Mouse (Mus musculus): Measurements from ENCODE around the gene Lepr. TPM values are rescaled to one million over a fixed set of nuclear protein-coding genes. Genes with fewer than 3 reads are reported as not detected.

Lepr gene
- polyA plus RNA-seq, 1 experiment from 2014 or later, result 0.50 TPM

DNA sequence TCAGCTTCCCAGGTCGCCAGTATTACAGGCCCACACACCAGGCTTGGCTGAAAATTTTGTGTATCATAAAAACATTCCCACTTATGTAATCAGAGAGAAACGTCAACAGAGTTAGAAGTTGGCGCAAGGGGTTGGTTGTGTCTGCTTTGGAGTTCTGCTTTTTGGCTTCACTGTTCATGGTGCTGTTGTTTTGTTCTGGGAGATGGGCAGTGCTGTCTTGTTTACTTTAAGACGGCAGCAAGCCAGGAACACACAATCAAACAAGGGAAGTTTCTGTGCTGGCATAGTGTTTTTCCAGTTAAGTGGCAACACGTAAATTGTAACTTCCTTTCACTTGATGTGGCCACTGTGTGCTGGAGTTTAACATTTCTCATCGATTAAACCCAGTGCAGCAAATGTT is 22.7 kb upstream of the Lepr start:
- no peak overlapping the region for H3K9ac ChIP-seq
- ATAC-seq (ENCODE audit: low read depth) (no peak), DNase-seq (no peak)
- H3K9me3 ChIP-seq (replicated peaks), result no peaks in the 10 kb centered on the region
- H3K4me1 ChIP-seq (replicated peaks), result no peaks in the 10 kb centered on the region
- H3K36me3 ChIP-seq, result no peaks in the 10 kb centered on the region
- WGBS (ENCODE audit: insufficient replicate concordance), result 43% methylated on average over 6 of the region's 6 CpGs
- H3K4me2 ChIP-seq, result no peak overlapping the region
- no peak overlapping the region for H3K4me3 ChIP-seq (replicated peaks)
- no peaks in the 10 kb centered on the region for H3K27me3 ChIP-seq
- no peak overlapping the region for H3K27ac ChIP-seq

DNA sequence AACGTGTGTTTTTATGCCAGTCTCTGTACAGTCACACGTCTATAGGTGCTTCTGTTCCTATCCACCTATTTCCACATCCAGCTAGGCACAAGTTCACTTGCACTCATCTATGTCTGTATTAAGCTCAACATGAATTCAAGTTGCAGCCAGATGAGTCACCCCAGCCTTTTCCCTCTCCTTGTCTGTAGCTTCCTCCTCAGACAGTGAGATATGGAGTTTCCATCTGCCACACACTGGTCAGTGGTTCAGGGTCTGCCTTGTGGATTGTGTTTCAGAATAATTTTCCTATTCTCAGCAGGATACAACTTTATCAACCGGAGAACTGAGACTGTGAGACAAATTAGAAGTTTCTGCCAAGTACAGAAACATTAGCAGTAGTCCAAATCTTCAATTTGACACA is 20.0 kb upstream of the Lepr start:
- DNase-seq (no peak), ATAC-seq (ENCODE audit: low read depth) (no peak)
- Histone ChIP-seq H3K9ac (no peak overlapping the region), H3K4me2 (no peak overlapping the region), H3K27me3 (no peaks in the 10 kb centered on the region), H3K9me3 (replicated peaks) (no peaks in the 10 kb centered on the region), H3K4me3 (replicated peaks) (no peak overlapping the region), H3K4me1 (replicated peaks) (no peaks in the 10 kb centered on the region), H3K36me3 (no peaks in the 10 kb centered on the region), H3K27ac (no peak overlapping the region)
- 55% methylated on average over 3 of the region's 3 CpGs for WGBS (ENCODE audit: insufficient replicate concordance)

DNA sequence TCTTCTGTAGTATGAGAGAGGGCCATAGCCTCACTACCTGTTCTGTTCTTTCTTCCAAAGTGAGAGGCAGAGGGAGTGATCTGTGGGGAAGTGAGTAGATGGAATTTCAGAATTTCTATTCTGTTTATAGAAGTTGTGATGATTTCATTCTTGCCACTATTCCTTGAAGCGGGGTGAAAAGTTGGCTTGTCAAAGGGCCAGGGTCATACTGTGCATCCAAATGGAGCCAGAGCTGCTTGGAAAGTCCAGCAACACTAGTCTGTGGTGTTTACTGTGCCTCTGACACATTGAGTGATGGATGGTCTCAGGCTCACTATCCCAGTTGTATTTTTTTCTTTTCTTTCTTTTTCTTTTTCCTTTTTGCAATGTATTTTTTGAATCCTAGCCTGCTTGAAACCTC is 17.8 kb upstream of the Lepr start:
- Histone ChIP-seq H3K27me3 (no peaks in the 10 kb centered on the region), H3K4me1 (replicated peaks) (no peaks in the 10 kb centered on the region), H3K9ac (no peak overlapping the region), H3K4me2 (no peak overlapping the region), H3K9me3 (replicated peaks) (no peaks in the 10 kb centered on the region), H3K4me3 (replicated peaks) (no peak overlapping the region), H3K27ac (no peak overlapping the region), H3K36me3 (no peaks in the 10 kb centered on the region)
- DNase-seq (no peak), ATAC-seq (ENCODE audit: low read depth) (no peak)
- WGBS (ENCODE audit: insufficient replicate concordance), result 68% methylated on average over 1 of the region's 1 CpGs

DNA sequence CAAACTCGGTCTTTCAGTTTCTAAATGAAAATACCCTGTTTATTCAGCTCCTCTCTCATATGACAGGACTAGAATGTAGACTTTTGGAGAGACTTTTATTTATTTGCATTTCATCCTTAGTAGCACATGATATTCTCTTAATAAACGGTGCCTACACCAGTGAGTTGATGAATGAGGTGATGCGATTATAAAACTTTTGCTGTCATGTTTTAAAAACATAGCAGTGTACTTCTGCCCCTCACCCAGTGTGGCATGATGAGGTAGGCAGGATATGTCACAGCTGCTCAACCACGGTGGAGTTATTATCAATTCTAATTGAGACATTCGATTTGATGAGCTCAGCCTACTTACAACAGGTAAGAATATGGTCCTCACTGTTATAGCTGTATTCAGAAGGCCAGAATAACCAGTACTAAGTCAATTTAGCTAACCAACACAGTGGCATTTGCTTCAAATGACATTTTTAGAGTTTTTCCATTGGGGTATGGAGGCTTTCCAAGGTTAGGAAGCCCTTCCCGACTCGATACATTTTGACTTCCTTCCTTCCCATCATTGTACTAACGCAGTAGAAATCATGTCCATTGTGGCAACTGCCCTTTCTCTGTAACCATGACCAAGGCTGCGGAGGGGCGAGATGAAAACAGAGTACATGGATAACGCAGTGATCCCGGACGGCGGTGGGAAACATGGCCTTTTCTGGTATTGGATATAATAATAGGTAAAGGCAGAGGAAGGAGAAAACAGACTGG is 16.1 kb upstream of the Lepr start:
- no peaks in the 10 kb centered on the region for H3K36me3 ChIP-seq

DNA sequence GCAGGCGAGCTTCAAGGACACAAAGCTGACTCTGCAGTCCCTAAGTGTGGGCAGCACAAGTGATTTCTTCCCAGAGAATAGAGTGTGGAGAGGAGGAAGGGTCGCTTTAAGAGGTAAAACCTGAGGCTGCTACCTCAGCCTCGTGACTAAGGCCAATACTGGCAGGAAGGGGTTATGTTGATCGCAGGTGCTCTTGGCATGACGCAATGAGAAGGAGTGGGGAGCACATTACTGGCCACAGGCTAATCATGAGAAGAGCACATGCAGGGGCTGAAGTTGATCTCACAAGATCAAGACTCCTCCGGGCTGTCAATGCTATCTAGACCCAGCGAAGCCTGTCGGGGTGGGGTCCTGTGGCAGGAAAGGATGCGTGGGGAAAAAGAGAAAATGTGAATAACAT is 11.9 kb upstream of the Lepr start:
- no peak overlapping the region for H3K27ac ChIP-seq
- ATAC-seq (ENCODE audit: low read depth) (no peak), DNase-seq (no peak)
- H3K9me3 ChIP-seq (replicated peaks), result no peaks in the 10 kb centered on the region
- no peaks in the 10 kb centered on the region for H3K27me3 ChIP-seq
- H3K9ac ChIP-seq, result no peak overlapping the region
- no peak overlapping the region for H3K4me3 ChIP-seq (replicated peaks)
- no peaks in the 10 kb centered on the region for H3K36me3 ChIP-seq
- H3K4me1 ChIP-seq (replicated peaks), result no peaks in the 10 kb centered on the region
- WGBS (ENCODE audit: insufficient replicate concordance), result 66% methylated on average over 9 of the region's 9 CpGs
- no peak overlapping the region for H3K4me2 ChIP-seq

More for the DNA sequence above, 16.1 kb upstream of the Lepr start:
- 74% methylated on average over 14 of the region's 14 CpGs for WGBS (ENCODE audit: insufficient replicate concordance)
- no peak overlapping the region for H3K27ac ChIP-seq
- H3K4me3 ChIP-seq (replicated peaks), result no peak overlapping the region
- no peak overlapping the region for H3K9ac ChIP-seq
- DNase-seq, result no peak
- ATAC-seq (ENCODE audit: low read depth), result no peak
- H3K27me3 ChIP-seq, result no peaks in the 10 kb centered on the region
- H3K4me2 ChIP-seq, result no peak overlapping the region
- H3K4me1 ChIP-seq (replicated peaks), result no peaks in the 10 kb centered on the region
- H3K9me3 ChIP-seq (replicated peaks), result no peaks in the 10 kb centered on the region

DNA sequence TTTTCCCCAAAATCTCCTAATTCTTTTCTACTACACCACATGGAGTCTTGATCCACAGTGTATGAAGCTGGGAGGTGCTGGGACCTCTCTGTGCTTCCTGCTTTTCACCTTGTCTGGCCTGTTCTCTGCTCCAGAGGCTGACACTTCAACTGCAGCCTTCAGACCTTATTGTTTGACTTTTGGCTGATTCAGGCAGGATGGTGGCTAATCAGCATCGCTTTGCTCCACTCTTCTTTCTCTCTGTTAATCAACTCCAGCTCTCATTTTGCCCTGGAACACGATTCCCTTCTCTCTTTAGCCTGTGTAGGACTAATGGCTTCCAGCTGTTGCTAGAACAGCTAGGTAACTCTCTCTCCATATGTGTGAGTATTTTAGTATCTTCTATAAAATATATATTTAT is 10.0 kb upstream of the Lepr start:
- Histone ChIP-seq H3K9me3 (replicated peaks) (no peaks in the 10 kb centered on the region), H3K36me3 (no peaks in the 10 kb centered on the region), H3K9ac (no peak overlapping the region), H3K27me3 (no peaks in the 10 kb centered on the region), H3K4me3 (replicated peaks) (no peak overlapping the region), H3K4me2 (no peak overlapping the region), H3K4me1 (replicated peaks) (no peaks in the 10 kb centered on the region), H3K27ac (no peak overlapping the region)
- DNase-seq (no peak), ATAC-seq (ENCODE audit: low read depth) (no peak)
- 56% methylated on average over 2 of the region's 2 CpGs for WGBS (ENCODE audit: insufficient replicate concordance)

DNA sequence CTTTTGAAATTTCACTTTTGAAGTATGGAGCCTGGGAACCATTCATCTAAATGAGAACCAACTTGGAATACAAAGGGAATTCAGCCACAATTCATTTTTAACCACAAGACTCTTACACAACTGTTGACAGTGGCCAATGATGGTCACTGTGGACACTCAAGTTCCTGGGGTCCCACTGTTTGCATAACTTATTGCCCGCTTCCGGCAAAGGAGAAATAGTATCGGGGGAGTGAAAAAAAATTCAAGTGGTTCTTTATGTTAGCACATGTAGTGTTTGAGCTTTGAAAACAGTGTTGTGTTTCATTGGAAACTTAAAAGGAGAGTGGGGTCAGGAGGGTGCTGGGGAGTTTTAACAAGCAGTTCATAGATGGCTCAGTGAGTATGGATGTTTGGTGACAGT is 9.3 kb upstream of the Lepr start:
- 66% methylated on average over 3 of the region's 3 CpGs for WGBS (ENCODE audit: insufficient replicate concordance)

DNA sequence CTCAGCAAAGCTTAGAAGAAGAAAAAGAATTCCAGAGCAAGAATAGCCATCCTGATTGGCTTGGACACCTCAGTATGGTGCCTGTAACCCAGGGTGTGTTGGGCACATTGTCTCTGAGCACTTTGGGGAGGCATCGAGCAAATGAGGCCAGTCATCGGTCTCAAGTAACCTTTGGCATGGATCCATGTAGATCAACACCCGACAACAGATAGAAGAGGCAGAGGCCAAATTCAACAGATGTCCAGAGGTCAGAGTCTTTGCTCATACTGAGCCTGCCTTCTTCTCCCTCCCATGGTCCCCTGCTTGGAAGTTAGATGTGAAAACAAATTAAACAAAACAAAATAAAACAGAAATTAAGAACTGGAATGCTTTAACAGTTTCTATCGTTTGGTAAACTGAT is 6.8 kb upstream of the Lepr start:
- Histone ChIP-seq H3K4me2 (no peak overlapping the region), H3K36me3 (no peaks in the 10 kb centered on the region), H3K27ac (no peak overlapping the region), H3K9ac (no peak overlapping the region), H3K4me1 (replicated peaks) (no peaks in the 10 kb centered on the region), H3K9me3 (replicated peaks) (no peaks in the 10 kb centered on the region), H3K4me3 (replicated peaks) (no peak overlapping the region), H3K27me3 (no peaks in the 10 kb centered on the region)
- DNase-seq, result no peak
- 66% methylated on average over 4 of the region's 4 CpGs for WGBS (ENCODE audit: insufficient replicate concordance)
- no peak for ATAC-seq (ENCODE audit: low read depth)

More for the DNA sequence above, 9.3 kb upstream of the Lepr start:
- Histone ChIP-seq H3K27ac (no peak overlapping the region), H3K4me1 (replicated peaks) (no peaks in the 10 kb centered on the region), H3K9ac (no peak overlapping the region), H3K36me3 (no peaks in the 10 kb centered on the region), H3K27me3 (no peaks in the 10 kb centered on the region), H3K9me3 (replicated peaks) (no peaks in the 10 kb centered on the region), H3K4me2 (no peak overlapping the region), H3K4me3 (replicated peaks) (no peak overlapping the region)
- ATAC-seq (ENCODE audit: low read depth) (no peak), DNase-seq (no peak)

DNA sequence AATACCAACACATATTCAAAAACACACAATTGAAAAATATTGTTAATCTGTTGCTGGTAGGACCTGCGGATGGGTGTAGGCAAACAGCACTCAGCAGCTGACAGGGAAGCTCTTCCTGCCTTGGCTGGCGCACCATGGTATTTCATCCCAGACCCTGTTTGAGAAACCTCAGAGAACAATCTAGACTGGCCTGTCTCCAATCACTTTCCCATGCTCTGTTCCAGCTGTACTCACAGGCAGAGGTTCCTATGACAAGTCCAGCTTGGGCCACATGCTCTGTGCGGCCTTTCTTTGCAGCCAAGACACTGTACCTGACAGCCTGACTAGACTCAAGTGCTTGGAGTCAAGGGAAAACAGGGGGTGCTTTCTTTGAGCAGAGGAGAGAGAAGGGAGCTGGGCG is 6.1 kb upstream of the Lepr start:
- DNase-seq, result no peak
- Histone ChIP-seq H3K4me1 (replicated peaks) (no peaks in the 10 kb centered on the region), H3K27me3 (no peaks in the 10 kb centered on the region; the same call in 1 of the 2 replicates), H3K4me2 (no peak overlapping the region), H3K27ac (no peak overlapping the region), H3K36me3 (no peaks in the 10 kb centered on the region), H3K9me3 (replicated peaks) (no peaks in the 10 kb centered on the region), H3K4me3 (replicated peaks) (no peak overlapping the region), H3K9ac (no peak overlapping the region)
- ATAC-seq (ENCODE audit: low read depth), result no peak
- WGBS (ENCODE audit: insufficient replicate concordance), result 62% methylated on average over 4 of the region's 4 CpGs

DNA sequence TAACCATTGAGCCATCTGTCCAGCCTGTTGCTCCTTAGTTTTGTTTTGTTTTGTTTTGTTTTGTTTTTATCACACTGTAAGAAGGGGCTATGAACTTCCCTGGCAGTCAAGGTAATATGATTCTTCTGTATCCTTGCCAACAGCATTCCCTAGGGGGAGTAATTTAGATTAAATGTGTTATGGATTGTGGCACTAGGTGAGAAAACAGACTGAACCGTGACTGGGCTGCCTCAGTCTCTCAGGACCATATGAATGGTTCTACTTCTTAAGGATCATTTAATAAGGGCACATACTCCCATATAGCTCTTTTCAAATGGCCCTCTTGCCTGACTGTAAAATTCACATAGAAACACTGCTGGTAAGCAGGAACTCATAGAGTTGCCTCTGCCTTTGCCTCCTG is 4.6 kb upstream of the Lepr start:
- Histone ChIP-seq H3K4me3 (replicated peaks) (no peak overlapping the region), H3K27me3 (peaks cover 14% of the 10 kb centered on the region), H3K4me1 (replicated peaks) (no peaks in the 10 kb centered on the region), H3K9ac (no peak overlapping the region), H3K4me2 (no peak overlapping the region), H3K36me3 (no peaks in the 10 kb centered on the region), H3K9me3 (replicated peaks) (no peaks in the 10 kb centered on the region), H3K27ac (no peak overlapping the region)
- ATAC-seq (ENCODE audit: low read depth), result no peak
- 33% methylated on average over 1 of the region's 1 CpGs for WGBS (ENCODE audit: insufficient replicate concordance)
- DNase-seq, result no peak

DNA sequence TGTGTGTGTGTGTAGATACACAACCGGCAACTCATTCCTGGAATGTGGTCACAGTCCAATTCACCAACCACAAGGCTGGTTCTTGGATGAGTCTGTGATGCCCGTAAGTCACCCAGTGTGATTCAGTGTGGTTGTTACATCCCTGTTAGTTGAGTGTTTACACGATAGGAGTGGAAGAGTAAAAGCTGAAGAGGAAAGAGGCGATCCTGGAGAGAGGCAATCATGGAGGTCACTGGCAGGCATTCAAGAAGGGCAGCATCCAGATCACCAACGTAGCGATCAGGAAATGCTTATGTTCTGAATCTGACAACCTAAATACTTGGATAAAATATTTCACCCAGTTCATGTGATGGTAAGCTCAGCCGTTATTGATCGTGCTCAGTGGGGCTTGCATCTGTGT is 1.9 kb upstream of the Lepr start:
- no peaks in the 10 kb centered on the region for H3K36me3 ChIP-seq
- ATAC-seq (ENCODE audit: low read depth) (no peak), DNase-seq (no peak)
- H3K4me1 ChIP-seq (replicated peaks), result no peaks in the 10 kb centered on the region
- H3K27me3 ChIP-seq, result peaks cover 19% of the 10 kb centered on the region
- no peak overlapping the region for H3K9ac ChIP-seq
- WGBS (ENCODE audit: insufficient replicate concordance), result 75% methylated on average over 8 of the region's 8 CpGs
- H3K9me3 ChIP-seq (replicated peaks), result no peaks in the 10 kb centered on the region
- H3K4me3 ChIP-seq (replicated peaks), result no peak overlapping the region
- no peak overlapping the region for H3K27ac ChIP-seq
- no peak overlapping the region for H3K4me2 ChIP-seq

DNA sequence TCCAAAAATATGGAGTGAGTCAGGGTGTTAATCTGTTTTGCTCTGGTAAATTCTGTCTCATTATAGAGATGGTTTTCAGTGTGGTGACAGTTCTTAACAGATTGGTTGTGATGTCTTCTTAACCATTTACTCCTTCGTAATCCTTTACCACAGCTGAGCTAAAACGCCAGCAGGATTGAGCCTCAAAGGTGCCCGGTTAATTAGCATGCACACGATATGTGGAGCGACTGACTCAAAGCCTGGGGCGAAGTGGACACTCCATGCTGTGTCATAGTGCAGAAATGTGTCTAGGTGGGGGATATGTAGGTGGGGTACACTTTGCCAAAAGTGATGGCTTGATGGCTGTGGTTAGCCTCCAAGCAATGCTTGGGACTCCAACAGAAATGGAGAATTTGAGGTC is 1.4 kb upstream of the Lepr start:
- WGBS (ENCODE audit: insufficient replicate concordance), result 70% methylated on average over 6 of the region's 6 CpGs
- DNase-seq, result no peak
- H3K27me3 ChIP-seq, result peaks cover 19% of the 10 kb centered on the region
- no peak overlapping the region for H3K4me2 ChIP-seq
- no peaks in the 10 kb centered on the region for H3K36me3 ChIP-seq
- H3K9me3 ChIP-seq (replicated peaks), result no peaks in the 10 kb centered on the region
- no peak overlapping the region for H3K4me3 ChIP-seq (replicated peaks)
- no peak for ATAC-seq (ENCODE audit: low read depth)
- no peaks in the 10 kb centered on the region for H3K4me1 ChIP-seq (replicated peaks)
- H3K9ac ChIP-seq, result no peak overlapping the region
- H3K27ac ChIP-seq, result no peak overlapping the region

All from liver, embryonic 13.5 days (tissue).